Mouse (Mus musculus) layer of hippocampus, adult 9-10 months (tissue): ENCODE data around the gene Hist1h2ai.
"Not testable (repeated sequence)": the region's sequence is repeated elsewhere in the genome, so short reads cannot be mapped to it uniquely, and the experiment has no call there.

Source experiments
- DNase-seq: peaks from one replicate; pipeline ENCODE4 v3.0.0; 2022; ENCODE audit warnings: low spot score

The Hist1h2ai gene

GRCm38 (mm10) chr13:21727948-21728572 is 11.8 kb downstream of the Hist1h2ai start:
- no peak for DNase-seq

- DNase-seq = no peak
These were observed 13.3 kb downstream of the Hist1h2ai start for GRCm38 (mm10) chr13:21729544-21729943.

GRCm38 (mm10) chr13:21733466-21733865 is 17.2 kb downstream of the Hist1h2ai start:
- DNase-seq = no peak

- no peak for DNase-seq
These were observed 18.0 kb downstream of the Hist1h2ai start for GRCm38 (mm10) chr13:21734010-21734905.

- DNase-seq = not testable (repeated sequence)
These were observed 18.9 kb downstream of the Hist1h2ai start, which contains the start of gene Hist1h4j for GRCm38 (mm10) chr13:21734906-21735767. Gene Hist1h4j (plus strand): TSS chr13:21735064.

- no peak for DNase-seq
These were observed 28.8 kb downstream of the Hist1h2ai start for GRCm38 (mm10) chr13:21745006-21745405.

- DNase-seq = no peak
These were observed 33.4 kb downstream of the Hist1h2ai start for GRCm38 (mm10) chr13:21749387-21750158.

GRCm38 (mm10) chr13:21750159-21751017 is 34.2 kb downstream of the Hist1h2ai start, which contains the start of gene Hist1h4k:
Gene Hist1h4k (minus strand): TSS chr13:21750505.
- peak; percentile 90 for DNase-seq

- no peak for DNase-seq
These were observed 35.2 kb downstream of the Hist1h2ai start for GRCm38 (mm10) chr13:21751417-21751816.

GRCm38 (mm10) chr13:21751827-21752226 is 35.6 kb downstream of the Hist1h2ai start:
- no peak for DNase-seq

GRCm38 (mm10) chr13:21752356-21752755 is 36.1 kb downstream of the Hist1h2ai start:
- DNase-seq = no peak

- DNase-seq = no peak
These were observed 36.9 kb downstream of the Hist1h2ai start for GRCm38 (mm10) chr13:21753051-21753523.

GRCm38 (mm10) chr13:21753524-21754285 is 37.5 kb downstream of the Hist1h2ai start, which contains the start of the genes Hist1h2ak and Hist1h2bn:
Gene Hist1h2ak (minus strand): TSS chr13:21753827.
Gene Hist1h2bn (plus strand): TSS chr13:21754123.
- DNase-seq = peak; percentile 86

- DNase-seq = not testable (repeated sequence)
These were observed 38.2 kb downstream of the Hist1h2ai start for GRCm38 (mm10) chr13:21754294-21755001.

GRCm38 (mm10) chr13:21755707-21756106 is 39.5 kb downstream of the Hist1h2ai start:
- no peak for DNase-seq
